Mouse (Mus musculus) kidney, postnatal 10 days (tissue): ENCODE data around the gene Rabepk.
"Not testable (repeated sequence)": the region's sequence is repeated elsewhere in the genome, so short reads cannot be mapped to it uniquely, and the experiment has no call there.

ENCODE experiments used
- DNase-seq: peaks from one replicate; pipeline ENCODE4 v3.0.0; 2021; ENCODE audit warnings: mixed read lengths

The Rabepk gene

DNA sequence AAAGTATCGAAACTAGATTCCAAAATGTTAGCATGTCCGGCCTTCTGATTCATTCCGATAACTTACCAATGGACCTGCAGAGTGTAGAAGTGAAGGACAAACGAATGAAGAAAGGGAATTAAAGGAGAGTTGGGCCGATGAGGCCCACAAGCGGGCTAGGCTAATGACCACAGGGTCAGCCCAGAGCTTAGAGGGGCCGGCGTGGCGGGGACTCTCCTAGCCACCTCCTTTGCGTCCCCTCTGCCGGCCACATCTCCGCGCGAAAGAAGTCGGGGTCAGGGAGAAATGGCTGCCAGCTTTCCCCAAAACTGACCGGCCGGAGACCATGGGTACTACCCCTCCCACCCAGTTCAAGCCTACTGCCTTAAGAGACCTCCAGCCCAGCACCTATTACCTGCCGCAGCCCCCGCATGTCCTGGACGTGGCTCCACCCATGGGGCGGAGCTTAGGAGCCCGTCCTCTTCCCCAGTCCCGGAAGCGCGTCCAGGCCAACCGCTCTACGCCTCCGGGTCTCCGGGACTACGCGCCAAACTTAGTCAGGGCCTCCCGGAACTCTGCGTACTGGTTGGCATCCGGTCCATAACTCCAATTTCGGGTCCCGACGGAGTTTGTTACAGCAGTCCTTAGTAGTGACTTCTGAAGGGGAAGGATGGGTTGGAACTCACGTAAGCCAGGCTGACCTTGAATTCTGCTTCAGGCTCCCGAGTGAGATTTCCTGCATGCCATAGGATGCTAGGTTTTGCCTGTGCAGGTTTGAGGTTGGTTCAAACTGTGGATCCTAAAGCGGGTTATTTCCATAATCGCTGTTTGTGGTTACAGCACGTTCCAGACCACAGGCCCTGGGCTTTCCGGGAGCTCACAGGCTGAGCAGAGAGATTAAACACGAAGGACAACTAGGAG, at the start of gene Rabepk:
Gene Rabepk (minus strand): TSS at position 556 of the 900 bp plus-strand sequence.
- DNase-seq, result peak; percentile 92

DNA sequence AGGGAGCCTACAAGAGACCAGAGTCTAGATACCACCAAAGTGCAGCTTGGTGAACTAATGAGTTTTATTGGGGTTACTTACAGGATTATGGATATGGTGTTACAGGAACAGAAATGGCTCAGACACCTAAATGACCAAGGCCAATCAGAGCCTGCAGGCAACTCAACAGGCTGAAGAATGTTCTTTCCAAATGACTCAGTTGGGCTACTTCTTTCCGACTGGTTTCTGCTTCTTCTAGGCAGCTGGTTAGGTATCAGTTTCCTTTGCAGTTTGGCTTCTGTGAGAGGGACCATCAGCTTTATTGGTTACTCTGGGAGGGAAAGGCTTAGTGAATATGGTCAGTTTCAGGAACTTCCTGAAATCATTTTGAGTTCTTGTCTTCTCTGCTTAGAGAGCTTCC, 48.0 kb upstream of the Rabepk start:
- no peak for DNase-seq

DNA sequence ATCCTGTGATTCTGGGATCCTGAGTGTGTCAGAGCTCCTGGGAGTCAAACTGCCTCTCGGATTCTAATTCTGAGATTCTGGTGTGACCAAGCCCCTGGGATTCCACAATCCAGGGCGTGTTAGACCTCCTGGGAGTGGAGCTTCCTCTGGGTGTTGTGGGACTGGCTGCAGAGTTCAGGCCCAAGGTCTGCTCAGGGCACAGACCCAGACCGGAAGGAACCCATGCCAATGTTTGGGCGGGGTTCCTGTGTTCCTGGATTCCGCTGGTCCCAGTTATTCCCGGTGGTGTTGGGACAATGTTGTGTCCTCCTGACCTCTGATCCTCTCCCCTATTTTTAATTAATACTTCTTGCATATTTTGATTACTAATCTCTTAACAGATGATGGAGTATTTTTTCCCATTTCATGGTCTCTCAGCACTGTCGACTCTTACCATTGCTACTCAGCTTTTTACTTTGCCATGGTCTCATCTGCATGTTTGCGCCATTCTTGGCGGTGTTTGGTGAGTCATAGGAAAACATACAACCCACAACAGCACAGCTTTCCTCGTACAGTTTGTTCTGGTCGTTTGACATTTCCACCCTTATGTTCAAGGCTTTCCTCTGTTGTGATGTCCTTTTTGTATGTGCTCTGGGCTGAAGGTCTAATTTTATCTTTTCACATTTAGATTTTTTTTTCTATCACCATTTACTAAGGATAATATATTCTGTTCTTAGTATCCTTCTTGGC, 43.7 kb upstream of the Rabepk start:
- DNase-seq, result peak; percentile 62

DNA sequence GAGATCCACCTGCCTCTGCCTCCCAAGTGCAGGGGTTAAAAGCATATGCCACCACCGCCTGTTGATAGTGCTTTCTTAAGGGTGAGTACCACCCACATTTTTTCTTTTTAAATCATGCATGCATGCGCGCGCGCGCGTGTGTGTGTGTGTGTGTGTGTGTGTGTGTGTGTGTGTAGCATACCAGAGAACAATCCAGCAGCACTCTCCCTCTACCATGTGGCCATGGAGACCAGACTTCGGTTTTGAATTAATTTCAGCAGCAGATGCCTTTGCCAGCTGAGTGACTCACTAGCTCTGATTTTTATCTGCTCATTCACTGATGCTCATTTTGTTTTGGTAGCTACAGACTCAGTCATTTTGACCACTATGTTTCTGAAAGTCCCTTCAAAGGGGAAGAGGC, 42.0 kb upstream of the Rabepk start:
- no peak for DNase-seq

DNA sequence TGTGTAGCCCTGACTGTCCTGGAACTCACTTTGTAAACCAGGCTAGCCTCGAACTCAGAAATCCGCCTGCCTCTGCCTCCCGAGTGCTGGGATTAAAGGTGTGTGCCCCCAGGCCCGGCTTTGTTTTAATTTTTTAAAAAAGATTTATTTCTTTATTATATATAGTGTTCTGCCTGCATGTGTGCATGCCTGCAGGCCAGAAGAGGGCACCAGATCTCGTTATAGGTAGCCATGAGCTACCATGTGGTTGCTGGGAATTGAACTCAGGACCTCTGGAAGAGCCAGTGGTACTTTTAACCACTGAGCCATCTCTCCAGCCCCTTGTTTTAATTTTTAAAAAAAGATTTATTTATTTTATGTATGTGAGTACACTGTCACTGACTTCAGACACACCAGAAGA, 40.4 kb upstream of the Rabepk start:
- DNase-seq, result not testable (repeated sequence)

DNA sequence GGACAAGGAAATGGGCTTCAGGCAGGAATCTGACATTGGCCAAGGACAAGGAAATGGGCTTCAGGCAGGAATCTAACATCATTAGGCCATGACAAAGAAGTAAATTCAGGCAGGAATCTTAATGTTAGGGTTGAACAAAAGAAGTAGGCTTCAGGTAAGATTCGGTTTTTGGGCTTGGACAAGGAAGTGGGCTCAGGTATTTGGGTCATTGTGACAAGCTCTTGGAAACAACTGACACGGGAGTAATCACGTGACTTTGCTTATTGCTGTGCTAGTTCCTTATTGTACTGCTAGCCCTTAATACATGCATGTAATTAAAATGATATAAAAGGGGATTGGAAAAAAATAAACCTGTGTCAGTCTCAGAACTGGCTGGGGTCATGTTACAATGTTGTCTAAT, 36.0 kb upstream of the Rabepk start:
- no peak for DNase-seq

DNA sequence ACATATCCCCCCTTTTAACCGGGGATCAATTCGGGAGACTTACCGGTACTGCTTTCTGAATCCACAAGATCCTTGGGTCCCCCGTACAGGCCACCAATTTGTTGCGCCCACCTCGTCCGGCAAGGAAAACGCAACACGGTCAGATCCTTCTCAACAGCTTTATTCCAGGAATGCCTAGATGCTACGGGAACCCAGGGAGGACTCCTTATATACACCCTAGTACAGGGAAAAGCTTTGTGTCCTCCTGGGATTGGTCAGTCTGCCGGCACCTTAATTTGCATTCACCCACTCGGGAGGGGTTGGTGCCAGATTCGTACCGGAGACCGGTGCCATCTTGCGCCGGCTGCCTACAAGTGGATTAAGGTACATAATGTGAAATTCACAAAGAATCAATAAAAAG, 33.9 kb upstream of the Rabepk start:
- DNase-seq, result no peak

DNA sequence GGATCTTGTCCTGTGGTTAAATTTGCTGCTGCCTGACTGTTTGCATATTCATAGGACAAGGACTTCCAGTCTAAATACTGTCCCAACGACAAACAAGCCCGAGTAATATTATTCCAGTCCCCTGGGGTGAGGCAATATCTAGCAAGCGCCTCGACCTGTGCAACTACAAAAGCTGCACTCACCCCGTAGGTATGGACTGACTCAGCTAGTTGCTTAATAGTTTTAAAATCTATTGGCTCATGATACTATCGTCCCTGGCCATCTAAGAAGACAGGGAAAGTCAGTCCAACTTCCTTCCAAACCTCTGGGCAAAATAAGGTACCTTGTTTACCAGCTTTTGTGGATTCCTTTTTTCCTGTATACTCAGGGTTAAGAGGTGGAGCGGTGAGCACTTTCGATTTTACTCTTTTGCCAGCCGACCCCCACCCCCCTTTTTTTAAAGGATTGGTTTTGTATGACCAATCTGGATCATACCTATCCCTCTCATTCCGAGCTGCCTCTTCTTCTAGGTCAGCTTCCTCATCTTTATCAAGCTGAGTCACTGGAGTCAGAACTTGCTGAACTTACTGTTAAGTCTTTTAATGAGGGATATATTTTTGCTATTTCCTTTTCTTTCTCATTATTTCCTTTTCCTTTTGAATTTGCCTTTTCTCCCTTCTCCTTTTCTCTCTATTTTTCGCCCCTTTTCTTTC, 33.2 kb upstream of the Rabepk start, which contains the start of gene Gm34653:
Gene Gm34653 (plus strand): TSS at position 242 of the 692 bp plus-strand sequence.
- DNase-seq, result not testable (repeated sequence)

DNA sequence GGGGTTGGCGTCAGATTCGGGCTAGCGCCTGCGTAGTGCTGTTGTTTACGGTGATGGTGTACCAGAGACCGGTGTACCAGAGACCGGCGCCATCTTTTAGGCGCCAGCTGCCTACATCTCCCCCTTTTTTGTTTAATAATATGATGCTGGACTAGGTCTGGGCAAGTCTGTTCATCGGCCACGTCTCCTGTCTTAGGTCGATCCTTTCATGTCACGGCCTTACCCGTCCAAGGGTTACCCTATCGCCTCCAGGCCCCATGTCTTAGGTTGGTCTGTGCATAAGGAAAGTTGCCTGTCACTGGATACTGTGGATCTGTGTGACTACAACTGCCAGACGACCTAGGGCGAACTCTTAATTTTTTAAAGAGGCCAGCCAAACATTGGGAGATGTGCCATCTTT, 30.4 kb upstream of the Rabepk start:
- not testable (repeated sequence) for DNase-seq

DNA sequence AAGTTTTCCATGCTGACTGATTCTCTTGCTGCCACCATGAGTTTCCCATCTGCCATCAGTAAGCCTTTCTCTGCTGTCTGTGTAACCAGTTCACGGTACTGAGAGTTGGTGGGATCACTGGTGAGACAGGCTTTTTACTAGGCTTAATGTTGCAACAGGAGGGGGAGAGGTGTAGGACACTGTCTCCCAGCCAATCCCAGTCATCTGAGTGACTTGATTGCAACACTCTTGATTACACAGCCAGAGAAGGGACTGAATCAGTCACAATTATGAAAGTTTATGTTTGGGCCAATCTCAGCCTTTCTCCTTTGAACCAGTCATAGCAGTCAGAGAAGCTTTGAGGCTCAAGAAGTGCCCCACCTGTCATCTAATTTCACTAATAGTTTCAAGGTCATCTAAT, 28.3 kb upstream of the Rabepk start:
- no peak for DNase-seq

DNA sequence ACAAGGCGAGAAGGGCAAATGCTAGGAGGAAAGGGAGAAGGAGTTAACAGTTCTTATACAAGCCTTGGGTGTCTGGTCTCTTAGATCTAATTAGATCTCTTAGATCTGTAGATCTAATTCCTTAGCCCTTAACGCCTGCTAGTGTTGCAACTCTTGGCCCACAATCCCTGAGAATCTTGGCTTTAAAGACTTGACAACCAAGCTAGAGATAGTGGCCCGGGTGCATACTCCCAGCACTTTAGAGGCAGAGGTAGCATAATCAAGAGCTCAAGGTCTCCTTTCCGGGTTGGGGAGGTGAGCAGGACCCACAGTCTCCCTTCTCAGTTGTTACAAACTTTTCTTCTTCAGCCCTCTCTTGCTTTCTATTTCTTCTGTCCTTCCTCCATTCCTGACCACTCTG, 27.9 kb upstream of the Rabepk start:
- DNase-seq, result no peak

DNA sequence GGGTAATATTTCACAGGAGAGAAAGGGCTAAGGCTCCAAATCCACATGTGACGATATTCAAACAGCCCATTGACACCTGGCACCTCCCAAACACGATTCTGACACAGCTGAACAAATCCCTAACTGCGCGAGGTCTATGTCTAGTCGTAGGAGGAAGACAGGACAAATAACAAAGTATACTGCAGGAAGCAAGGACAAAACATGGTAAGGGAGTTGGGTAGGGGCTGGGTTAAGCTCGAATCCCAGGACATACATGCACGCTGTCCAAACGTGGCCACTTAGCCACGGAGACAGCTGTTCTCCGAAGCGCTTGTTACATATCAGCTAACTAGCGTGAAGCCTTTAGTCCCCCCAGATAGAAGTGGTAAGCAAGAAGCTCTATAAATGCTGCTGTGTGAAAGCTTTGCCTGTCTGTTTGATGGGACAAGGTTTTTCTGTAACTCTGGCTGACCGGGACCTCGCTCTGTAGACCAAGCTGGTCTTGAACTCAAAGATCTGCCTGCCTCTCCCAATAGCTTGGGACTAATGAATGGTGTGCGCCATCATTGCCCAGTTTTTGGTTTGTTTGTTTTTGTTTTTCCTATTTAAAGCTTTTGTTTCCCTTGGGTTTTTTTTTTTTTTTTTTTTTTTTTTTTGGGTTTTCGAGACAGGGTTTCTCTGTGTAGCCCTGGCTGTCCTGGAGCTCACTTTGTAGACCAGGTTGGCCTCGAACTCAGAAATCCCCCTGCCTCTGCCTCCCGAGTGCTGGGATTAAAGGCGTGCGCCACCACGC, 26.9 kb upstream of the Rabepk start:
- peak; percentile 9 for DNase-seq

DNA sequence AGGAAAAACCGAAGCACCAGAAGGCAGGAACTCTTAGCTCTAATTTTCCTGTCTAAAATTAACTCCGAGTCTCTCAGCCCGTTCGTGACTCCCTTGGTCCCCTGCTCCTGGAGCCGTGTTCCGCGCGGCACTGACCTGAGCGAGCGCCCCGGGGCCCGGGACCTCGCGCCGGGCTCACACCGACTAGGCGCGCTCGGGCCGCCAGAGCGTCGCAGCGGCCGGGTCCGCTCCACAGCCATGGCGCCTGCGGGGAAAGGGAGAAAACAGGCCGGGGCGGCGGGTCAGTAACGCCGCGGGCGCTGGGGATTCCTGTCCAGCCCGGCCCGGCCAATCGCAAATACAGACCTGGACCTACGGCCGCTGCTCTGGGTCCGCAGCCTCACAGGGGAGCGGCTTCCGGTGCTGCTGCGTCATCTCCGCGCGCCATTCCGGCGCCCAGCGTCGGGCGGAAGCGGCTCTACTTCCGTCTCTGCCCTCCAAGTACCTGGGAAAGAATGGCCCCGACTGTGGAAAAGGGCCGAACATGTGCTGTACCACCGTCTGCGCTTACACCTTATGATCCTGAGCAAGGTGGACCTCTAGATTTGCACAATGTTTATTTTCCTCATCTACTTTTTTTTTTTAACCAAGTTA, 26.2 kb upstream of the Rabepk start, which contains the start of gene Fbxw2:
Gene Fbxw2 (minus strand): TSS at position 485 of the 633 bp plus-strand sequence.
- DNase-seq, result peak; percentile 97

DNA sequence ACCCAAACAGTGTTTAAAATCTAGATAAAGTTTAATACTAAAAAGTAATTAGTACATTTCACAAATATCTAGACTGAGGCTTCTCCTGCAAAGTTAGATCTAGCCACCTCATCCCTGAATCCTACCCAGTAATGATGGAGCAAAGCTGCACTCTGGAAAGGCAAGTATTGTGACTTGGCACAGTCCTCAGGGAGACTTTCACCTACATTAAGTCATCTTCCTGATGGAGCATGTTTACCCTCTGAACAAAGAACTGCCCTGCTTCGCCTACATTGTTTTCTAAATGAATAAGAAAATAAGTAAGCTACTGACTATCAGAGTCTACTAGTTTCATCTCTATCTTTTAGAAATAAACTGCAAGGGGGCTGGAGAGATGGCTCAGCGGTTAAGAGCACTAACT, 18.8 kb upstream of the Rabepk start:
- DNase-seq, result no peak

DNA sequence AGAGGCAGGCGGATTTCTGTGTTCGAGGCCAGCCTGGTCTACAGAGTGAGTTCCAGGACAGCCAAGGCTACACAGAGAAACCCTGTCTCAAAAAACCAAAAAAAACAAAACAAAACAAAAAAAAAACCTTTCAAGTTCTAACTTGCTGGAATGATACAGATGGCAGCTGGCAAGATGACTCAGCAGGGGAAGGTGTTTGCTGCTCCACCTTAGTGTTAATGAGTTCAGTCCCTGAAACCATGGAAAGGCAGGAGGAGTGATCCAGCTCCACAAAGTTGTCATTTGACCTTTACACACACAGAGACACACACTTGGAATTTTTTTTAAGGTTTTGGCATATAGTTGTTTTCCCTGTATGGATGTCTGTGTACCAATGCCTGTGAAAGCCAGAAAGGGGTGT, 16.2 kb upstream of the Rabepk start:
- not testable (repeated sequence) for DNase-seq

DNA sequence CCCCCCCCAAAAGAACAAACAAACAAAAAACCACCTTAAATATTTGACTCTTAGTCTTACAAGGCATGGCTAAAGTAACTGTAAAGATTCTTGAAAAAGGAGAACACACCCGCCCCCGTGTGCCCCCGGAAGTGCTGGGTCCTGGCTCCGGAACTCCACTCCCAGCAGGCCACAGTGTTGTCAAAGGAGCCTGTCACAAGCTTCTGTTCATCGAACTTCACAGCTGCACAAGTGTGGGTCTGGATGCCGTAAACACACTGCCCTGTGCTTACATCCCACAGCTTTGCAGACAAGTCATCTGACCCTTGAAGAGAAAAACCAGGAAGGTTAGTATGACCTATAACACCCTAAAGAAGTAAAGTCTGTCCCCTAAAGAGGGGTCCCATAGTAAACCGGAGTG, 13.0 kb upstream of the Rabepk start:
- DNase-seq, result no peak

DNA sequence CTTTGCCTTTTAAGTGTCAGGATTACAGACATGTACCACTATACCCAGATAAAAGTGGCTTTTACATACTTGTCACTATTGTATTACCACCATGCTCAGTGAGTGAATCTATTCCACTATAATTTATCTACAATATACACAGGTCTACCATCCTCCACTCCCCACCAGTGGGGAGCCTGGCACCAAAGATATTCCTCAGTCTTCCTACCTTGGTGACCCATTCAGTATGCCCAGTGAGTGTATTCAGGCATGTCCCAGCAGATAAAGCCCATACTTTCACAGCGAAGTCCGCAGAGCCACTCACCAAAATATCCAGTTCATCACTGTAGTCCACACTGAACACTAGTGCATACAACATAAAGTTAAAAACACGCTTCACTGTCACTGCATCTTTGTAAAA, 11.1 kb upstream of the Rabepk start:
- no peak for DNase-seq

DNA sequence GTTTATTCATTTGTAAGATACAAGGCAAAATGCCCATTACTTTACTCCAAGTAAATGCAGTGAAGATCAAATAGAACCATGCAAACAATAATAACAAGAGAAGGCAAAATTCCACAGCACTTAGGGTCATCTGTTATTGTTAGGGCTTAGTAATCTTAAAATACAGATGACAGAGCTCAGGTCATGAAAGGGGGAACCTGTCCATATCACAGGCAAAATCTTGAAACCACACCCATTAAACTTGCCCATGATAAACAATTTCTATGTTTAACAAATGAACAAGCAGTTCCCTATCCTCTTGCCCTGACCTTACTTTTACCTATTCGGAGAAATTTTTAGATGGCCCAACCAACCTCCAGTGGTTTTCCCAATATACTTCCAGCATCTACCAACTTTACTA, 9.9 kb upstream of the Rabepk start:
- DNase-seq, result no peak

DNA sequence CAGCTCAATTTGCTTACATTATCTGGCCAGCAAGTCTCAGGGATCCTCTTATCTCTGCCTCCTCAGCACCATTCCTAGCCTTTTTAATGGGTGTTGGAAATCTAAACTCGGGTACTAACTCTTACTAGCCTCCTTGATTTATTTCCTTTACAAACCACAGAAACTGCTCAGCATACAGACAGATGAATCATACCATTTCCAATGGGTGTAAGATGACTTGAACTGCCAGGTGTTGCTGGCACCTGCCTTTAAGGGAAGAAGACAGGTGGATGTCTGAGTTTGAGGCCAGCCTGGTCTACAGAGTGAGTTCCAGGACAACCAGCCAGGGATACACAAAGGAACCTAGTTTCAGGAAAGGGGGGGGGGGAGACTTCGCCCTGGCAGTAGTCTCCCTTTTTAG, 8.3 kb upstream of the Rabepk start:
- no peak for DNase-seq

DNA sequence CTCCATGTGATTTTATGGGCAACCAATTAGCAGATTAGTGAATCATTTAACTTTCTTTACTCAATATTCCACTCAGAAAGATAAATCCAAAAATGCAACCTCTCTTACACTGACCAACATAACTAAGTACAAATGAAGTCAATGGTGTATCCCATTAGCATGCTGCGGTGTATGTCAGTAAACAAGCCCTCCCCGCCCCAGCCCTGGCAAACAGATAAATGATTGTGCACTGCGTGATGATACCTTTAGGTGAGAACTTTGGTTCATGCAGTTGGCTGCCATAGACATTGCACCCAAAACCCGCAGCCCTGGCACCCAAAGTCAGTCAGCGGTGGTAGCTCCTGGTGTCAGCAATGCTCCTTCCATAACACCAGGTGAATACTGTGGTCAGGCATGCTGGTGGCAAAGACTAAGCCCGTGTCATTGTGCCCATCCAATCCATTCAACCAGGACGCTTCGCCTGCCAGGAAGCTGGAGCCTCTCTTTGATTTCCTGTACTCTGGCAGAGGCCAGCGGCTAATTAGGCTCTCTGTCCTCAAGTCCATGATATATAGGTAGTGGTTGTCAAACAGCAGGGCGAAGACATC, 5.7 kb upstream of the Rabepk start:
- DNase-seq, result no peak

DNA sequence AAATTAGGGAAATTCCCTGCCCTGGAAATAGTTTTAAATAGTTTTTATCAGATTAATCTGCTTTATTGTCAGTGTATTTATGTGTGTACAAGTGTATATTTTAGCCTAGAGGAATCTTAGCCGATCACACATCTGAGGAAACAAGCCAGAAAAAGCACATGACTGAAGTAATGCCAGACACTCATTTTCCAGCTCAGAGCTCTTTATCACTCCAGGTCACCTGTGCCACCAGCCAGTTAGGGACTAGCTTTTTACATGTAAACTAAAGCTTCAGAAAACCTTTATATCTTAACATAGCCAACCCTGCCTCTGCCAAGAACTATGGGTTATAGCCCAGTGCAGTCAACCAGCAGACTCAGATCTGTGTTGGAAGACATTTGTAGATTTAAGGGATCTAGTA, 5.1 kb upstream of the Rabepk start:
- DNase-seq, result no peak

DNA sequence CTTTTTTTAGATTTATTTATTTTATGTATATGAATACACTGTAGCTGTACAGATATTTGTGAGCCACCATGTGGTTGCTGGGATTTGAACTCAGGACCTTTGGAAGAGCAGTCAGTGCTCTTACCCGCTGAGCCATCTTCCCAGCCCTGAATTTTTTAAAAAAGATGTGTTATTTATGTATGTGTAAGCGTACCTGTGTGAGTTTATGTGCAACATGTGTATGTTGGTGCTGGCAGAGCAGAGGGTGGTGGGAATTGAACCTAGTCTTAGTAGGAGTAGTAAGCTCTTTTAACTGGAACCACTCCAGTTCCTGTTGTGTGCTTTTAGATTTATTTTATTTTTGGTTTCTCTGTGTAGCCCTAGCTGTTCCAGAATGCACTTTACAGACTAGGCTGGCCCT, 4.5 kb upstream of the Rabepk start:
- DNase-seq, result no peak
